Mouse (Mus musculus) liver, adult 2 months (tissue): ENCODE data around the gene Dock1. TPM values are rescaled to one million over a fixed set of nuclear protein-coding genes. Genes with fewer than 3 reads are reported as not detected.

Experiments
- DNase-seq: peaks from one replicate; pipeline ENCODE4 v3.0.0-alpha.2; 2011; ENCODE audit warnings: low read depth, low spot score; ENCODE audit errors: extremely low read depth
- H3K27ac ChIP-seq: fragments of 200-500 bp; replicated peaks from 2 replicates; pipeline ENCODE4 v1.5.1; 2012; ENCODE audit warnings: low read depth, mild to moderate bottlenecking, control low read depth, inconsistent platforms, low read length; ENCODE audit not compliant: insufficient read depth
- H3K27me3 ChIP-seq: fragments of 200-500 bp; 2 replicates; pipeline ENCODE4 v1.6.1; 2012; ENCODE audit warnings: mild to moderate bottlenecking, moderate library complexity, low read length, inconsistent platforms; ENCODE audit not compliant: control insufficient read depth, insufficient read depth
- H3K36me3 ChIP-seq: fragments of 200-500 bp; 2 replicates; pipeline ENCODE4 v1.6.1; 2012; ENCODE audit warnings: low read length, inconsistent platforms; ENCODE audit not compliant: control insufficient read depth, insufficient read depth
- H3K4me1 ChIP-seq: fragments of 200-500 bp; 2 replicates; pipeline ENCODE4 v1.6.1; 2011; ENCODE audit warnings: low read length; ENCODE audit not compliant: control insufficient read depth, insufficient read depth
- H3K4me3 ChIP-seq: fragments of 200-500 bp; 2 replicates; pipeline ENCODE4 v1.5.1; 2011; ENCODE audit warnings: low read depth, mild to moderate bottlenecking, control low read depth, low read length, moderate library complexity; ENCODE audit not compliant: insufficient read depth
- H3K79me2 ChIP-seq: fragments of 200-500 bp; 2 replicates; pipeline ENCODE4 v1.6.1; 2012; ENCODE audit warnings: inconsistent platforms, mild to moderate bottlenecking, low read length, moderate library complexity; ENCODE audit not compliant: control insufficient read depth, insufficient read depth
- H3K9ac ChIP-seq: fragments of 200-500 bp; 2 replicates; pipeline ENCODE4 v1.6.1; 2012; ENCODE audit warnings: low read depth, mild to moderate bottlenecking, control low read depth, inconsistent platforms, low read length
- CTCF ChIP-seq: fragments of 200-500 bp; IDR thresholded peaks from 2 replicates; pipeline ENCODE4 v1.5.1; 2011; ENCODE audit warnings: low read depth, low read length, control low read depth
- POLR2A ChIP-seq: fragments of 200-500 bp; IDR thresholded peaks from 2 replicates; pipeline ENCODE4 v1.6.1; 2011; ENCODE audit warnings: low read length, control low read depth; ENCODE audit not compliant: insufficient read depth; ENCODE audit errors: extremely low read depth
- WGBS: fragments of 180-500 bp; shearing (Covaris S2); methylation state at CpG from one replicate; pipeline ENCODE4 v1.1.7; 2018; 5-methylcytosine and 5-hydroxymethylcytosine counted together
- polyA plus RNA-seq: library from polyadenylated mRNA; depleted of rRNA; stranded (reverse); fragments of >200 nt; gene quantifications from 2 replicates; pipeline ENCODE4 v1.2.3, GENCODE M21; 2012
- total RNA-seq: library from RNA; depleted of rRNA; stranded (reverse); fragments of >200 nt; gene quantifications from 2 replicates; pipeline ENCODE4 v1.2.3, GENCODE M21; 2014

The Dock1 gene
- total and polyA plus RNA-seq, 2 experiments, result 2.4 to 17.0 TPM

- no peaks in the 10 kb centered on the region for H3K27me3 ChIP-seq
- no peak for TF ChIP-seq CTCF
- TF ChIP-seq POLR2A, result no peak
- H3K9ac ChIP-seq, result no peak overlapping the region
- 87% methylated on average over 4 of the region's 4 CpGs for WGBS
- H3K4me1 ChIP-seq, result no peaks in the 10 kb centered on the region
- H3K79me2 ChIP-seq, result no peaks in the 10 kb centered on the region
- H3K36me3 ChIP-seq, result peaks cover 20% of the 10 kb centered on the region
- no peak for DNase-seq
- H3K27ac ChIP-seq, result no peak overlapping the region
- H3K4me3 ChIP-seq, result no peak overlapping the region
Observed at GRCm38 (mm10) chr7:134804422-134804821, 134.0 kb downstream of the Dock1 start.

DNA sequence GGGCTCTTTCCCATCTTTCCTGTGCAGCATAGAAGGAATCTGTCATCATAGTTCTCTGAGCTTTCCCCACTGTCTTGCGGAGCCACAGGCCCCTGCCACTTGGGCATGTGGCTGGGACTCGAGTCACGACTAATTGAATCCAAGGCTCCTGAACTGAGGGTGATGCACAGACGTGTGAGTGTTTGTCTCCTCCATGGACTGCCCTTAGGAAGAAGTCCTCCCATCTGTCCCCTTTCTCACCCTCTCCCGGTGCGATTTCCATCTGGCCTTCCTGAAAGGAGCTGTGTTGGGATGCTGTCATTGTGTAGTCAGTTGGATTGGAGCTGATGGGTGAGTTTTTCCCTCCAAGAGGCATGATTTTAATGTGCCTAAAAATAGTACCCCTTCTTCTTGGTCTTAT is 136.3 kb downstream of the Dock1 start:
- DNase-seq, result no peak
- no peaks in the 10 kb centered on the region for H3K4me1 ChIP-seq
- no peaks in the 10 kb centered on the region for H3K79me2 ChIP-seq
- H3K36me3 ChIP-seq, result peaks cover 21% of the 10 kb centered on the region
- H3K27me3 ChIP-seq, result no peaks in the 10 kb centered on the region
- no peak overlapping the region for H3K27ac ChIP-seq
- 93% methylated on average over 6 of the region's 6 CpGs for WGBS
- H3K4me3 ChIP-seq, result no peak overlapping the region
- TF ChIP-seq POLR2A (no peak), CTCF (no peak)
- no peak overlapping the region for H3K9ac ChIP-seq

GRCm38 (mm10) chr7:134808406-134808805 is 138.0 kb downstream of the Dock1 start:
- 94% methylated on average over 2 of the region's 2 CpGs for WGBS
- no peak overlapping the region for H3K27ac ChIP-seq
- peaks cover 18% of the 10 kb centered on the region for H3K36me3 ChIP-seq
- no peaks in the 10 kb centered on the region for H3K4me1 ChIP-seq
- no peak overlapping the region for H3K4me3 ChIP-seq
- no peaks in the 10 kb centered on the region for H3K27me3 ChIP-seq
- TF ChIP-seq CTCF (no peak), POLR2A (no peak)
- H3K79me2 ChIP-seq, result no peaks in the 10 kb centered on the region
- DNase-seq, result no peak
- no peak overlapping the region for H3K9ac ChIP-seq

DNA sequence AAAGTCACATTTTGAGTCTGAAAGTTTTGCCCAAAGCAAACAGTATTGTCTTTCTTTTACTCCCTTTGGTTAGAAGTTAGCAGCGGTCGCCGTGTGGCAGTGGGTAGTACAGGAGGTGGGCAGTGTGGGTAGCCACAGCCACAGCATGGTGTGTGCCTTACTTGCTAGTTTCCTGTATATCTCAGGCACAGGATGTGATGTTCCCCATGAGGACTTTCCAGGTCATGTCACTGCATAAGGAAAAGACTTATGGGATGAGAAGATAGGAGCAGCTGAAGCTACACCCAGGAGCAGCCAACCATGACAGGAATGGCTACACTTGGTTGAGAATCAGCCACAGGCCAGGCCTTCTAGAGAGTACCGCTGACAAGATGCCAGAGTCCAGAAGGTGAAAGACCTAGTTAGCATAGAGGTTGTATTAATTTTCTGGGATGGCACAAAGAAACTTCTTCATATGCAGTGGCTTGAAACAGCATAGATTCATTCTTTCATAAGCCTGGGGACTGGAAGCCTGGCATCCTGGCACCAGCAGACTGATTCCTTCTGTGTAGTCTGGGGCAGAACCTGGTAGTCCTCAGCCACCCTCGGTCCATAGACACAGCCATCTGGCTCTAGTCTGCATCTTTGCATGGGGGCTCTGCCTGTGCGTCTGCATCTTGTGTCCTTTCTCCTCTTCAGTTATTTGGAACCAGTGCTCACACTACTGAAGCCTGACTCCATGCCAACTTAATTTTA is 139.0 kb downstream of the Dock1 start:
- Histone ChIP-seq H3K27ac (no peak overlapping the region), H3K4me3 (no peak overlapping the region), H3K9ac (no peak overlapping the region), H3K27me3 (no peaks in the 10 kb centered on the region), H3K4me1 (no peaks in the 10 kb centered on the region), H3K36me3 (peaks cover 19% of the 10 kb centered on the region), H3K79me2 (no peaks in the 10 kb centered on the region)
- TF ChIP-seq POLR2A (no peak), CTCF (no peak)
- WGBS, result 92% methylated on average over 6 of the region's 6 CpGs
- DNase-seq, result no peak

DNA sequence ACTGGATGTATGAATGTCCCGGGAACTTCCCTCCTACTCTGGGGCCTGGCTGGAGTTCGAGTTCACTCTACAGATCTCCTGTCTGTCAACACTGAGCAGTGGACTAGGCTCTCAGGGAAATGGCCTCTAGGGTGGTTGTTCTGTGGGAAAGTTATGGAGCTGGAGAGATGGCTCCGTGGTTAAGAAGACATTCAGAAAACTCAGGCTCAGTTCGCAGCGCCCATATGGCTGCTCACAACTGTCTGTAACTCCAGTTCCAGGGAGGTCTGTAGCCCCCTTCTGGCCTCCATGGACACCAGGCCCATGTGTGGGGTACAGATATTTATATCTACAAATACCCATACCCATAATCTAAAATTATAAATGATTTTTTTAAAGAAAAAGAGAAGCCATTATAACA is 148.0 kb downstream of the Dock1 start:
- Histone ChIP-seq H3K79me2 (no peaks in the 10 kb centered on the region), H3K27me3 (no peaks in the 10 kb centered on the region), H3K4me3 (no peak overlapping the region), H3K36me3 (peaks cover 1% of the 10 kb centered on the region; the same call in 1 of the 2 replicates), H3K4me1 (peaks cover 3% of the 10 kb centered on the region), H3K9ac (no peak overlapping the region), H3K27ac (no peak overlapping the region)
- no peak for DNase-seq
- no peak for TF ChIP-seq CTCF
- no peak for TF ChIP-seq POLR2A
- WGBS, result 95% methylated on average over 5 of the region's 5 CpGs

- Histone ChIP-seq H3K4me1 (peaks cover 3% of the 10 kb centered on the region), H3K79me2 (no peaks in the 10 kb centered on the region), H3K27ac (no peak overlapping the region), H3K36me3 (no peaks in the 10 kb centered on the region), H3K9ac (no peak overlapping the region), H3K27me3 (no peaks in the 10 kb centered on the region), H3K4me3 (no peak overlapping the region)
- no peak for TF ChIP-seq CTCF
- TF ChIP-seq POLR2A, result no peak
- 67% methylated on average over 1 of the region's 1 CpGs for WGBS
- no peak for DNase-seq
Observed at GRCm38 (mm10) chr7:134821264-134821663, 150.8 kb downstream of the Dock1 start.
